Mouse (Mus musculus) splenic B cell, adult 2 months (primary cell): Measurements from ENCODE around the gene Kcnj11.

Experiments used
- DNase-seq: peaks from one replicate; pipeline ENCODE4 v3.0.0-alpha.2; 2011; ENCODE audit warnings: low read depth, low spot score
- H3K27me3 ChIP-seq: 2 replicates; pipeline ENCODE4 v1.6.1; 2012; ENCODE audit warnings: mild to moderate bottlenecking, low read length, moderate library complexity, mixed read lengths; ENCODE audit not compliant: control insufficient read depth, poor library complexity, insufficient read depth, severe bottlenecking
- H3K36me3 ChIP-seq: 2 replicates; pipeline ENCODE4 v1.6.1; 2012; ENCODE audit warnings: mild to moderate bottlenecking, low read length, moderate library complexity, mixed read lengths; ENCODE audit not compliant: control insufficient read depth, poor library complexity, insufficient read depth, severe bottlenecking

Gene Kcnj11

DNA sequence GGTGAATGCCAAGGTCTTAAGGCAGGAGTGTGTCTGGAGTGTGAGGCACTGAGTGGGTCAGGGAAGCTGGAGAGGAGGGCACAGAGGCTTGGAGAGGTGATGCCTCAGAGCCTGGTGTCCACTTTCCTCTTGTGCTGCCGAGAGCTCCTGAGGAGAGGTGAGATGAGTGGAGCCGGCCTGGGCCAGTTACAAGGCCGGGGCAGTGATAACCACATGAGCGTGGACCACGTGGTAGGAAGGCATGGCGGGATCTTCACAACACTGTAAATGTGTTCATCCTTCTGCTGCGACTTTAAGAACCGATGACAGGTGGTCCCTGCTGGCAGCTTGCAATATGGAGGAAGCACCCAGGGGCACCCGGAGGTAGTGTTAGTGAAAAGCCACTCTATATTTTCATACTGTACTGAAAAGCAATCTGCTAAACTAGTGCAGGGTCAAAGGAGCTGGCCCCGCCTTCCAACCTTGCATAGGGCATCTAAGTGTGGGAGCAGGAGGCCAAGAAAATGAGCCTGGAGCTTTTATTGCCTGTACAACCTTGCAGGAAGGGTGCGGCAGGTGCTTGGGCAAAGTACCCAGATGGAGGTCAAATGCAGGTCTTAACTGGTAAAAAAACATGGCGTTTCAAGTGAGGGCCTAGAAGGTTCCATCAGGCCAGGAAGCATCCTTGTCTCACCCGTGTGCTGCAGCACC, 52.5 kb downstream of the Kcnj11 start:
- peaks cover 14% of the 10 kb centered on the region for H3K36me3 ChIP-seq
- H3K27me3 ChIP-seq = no peaks in the 10 kb centered on the region
- DNase-seq = no peak

DNA sequence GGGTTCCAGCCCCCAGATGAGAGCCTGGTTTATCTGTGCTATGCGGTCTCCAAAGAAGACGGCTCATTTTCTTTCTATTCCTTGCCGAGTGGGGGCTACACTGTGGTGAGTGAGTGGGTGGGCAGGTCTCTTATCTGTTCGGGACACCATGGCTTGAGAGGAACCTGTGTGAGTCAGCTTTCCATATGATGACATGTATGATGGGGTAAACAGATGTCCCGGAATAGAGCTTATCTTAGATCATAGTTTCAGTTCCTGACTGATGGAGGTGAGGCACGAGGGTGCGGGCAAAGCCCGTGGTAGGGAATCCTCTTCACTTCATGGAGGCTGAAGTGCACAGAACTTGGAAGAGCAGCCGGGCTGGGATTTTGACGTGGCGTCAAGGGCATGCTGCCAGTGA, 54.7 kb downstream of the Kcnj11 start:
- Histone ChIP-seq H3K36me3 (peaks cover 12% of the 10 kb centered on the region), H3K27me3 (no peaks in the 10 kb centered on the region)
- no peak for DNase-seq

DNA sequence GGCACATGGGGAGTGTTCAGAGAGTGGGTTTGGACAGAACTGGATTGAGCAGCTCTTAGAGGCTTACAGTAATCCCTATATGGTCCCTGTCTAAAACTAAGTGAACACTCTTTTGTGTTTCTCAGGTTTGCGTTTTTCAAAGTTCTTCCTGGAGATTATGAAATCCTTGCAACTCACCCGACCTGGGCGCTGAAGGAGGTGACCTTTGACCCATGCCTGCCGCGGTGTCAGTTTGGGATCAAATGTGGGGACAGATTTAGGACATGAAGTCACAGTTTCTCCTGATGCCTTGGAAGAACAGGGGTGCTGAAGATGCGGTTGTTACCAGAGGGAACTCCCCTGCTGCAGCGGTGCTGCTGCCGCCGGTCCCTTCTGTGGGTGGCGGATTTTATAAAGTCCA, 56.5 kb downstream of the Kcnj11 start:
- peaks cover 11% of the 10 kb centered on the region for H3K36me3 ChIP-seq
- no peak for DNase-seq
- no peaks in the 10 kb centered on the region for H3K27me3 ChIP-seq
